11 mouse cellular contexts compared by ENCODE assay signal in the genomic region with DNA sequence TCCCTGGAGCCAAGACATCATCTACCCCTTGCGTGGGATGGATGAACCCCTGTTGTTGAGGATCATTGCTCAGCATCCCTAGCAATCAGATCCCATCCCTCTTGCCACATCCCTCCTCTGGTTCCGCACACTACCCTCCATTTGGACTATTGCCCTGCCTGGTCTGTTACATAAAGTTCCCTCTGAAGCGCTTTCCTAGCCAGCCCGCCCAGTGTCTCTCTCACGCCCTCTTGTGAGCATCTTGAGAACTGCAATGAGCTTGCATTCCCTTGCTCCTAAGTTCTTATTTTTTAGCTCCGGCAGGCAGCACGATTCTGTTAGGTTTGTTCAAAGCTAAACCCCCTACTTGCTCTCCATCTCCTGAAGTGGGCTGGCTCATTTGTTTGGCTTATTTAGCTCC. TPM values are rescaled to one million over a fixed set of nuclear protein-coding genes. Genes with fewer than 3 reads are reported as not detected.
DNase-seq lines count a peak whose midpoint lies in the region; ATAC-seq and TF ChIP-seq lines count a peak whose summit lies in the region.
"Had no signal": no experiment of that assay in that cellular context is flagged by ENCODE, and none has a peak within 500 bp of the region (broad histone marks: within the 10 kb centered on the region; RNA-seq: fewer than 3 reads in every experiment).

No protein-coding gene starts in this region.

- H3K9me3 ChIP-seq in forebrain, embryonic 11.5 days (ENCODE audit: control insufficient read depth, low read length) = no peaks in the 10 kb centered on the region
- H3K9me3 ChIP-seq in forebrain, embryonic 16.5 days (ENCODE audit: control insufficient read depth, low read length) = no peaks in the 10 kb centered on the region
- no peaks in the 10 kb centered on the region for H3K9me3 ChIP-seq in kidney, embryonic 15.5 days (replicated peaks)

- no peaks in the 10 kb centered on the region for H3K4me1 ChIP-seq in forebrain, embryonic 11.5 days (replicated peaks; ENCODE audit: control insufficient read depth, insufficient read depth, low read length)
- no peaks in the 10 kb centered on the region for H3K4me1 ChIP-seq in forebrain, embryonic 16.5 days (replicated peaks; ENCODE audit: control insufficient read depth, insufficient read depth, low read length)
- no peaks in the 10 kb centered on the region for H3K4me1 ChIP-seq in kidney, embryonic 15.5 days
- peaks cover 5% of the 10 kb centered on the region; the same call in 1 of the 2 replicates for H3K4me1 ChIP-seq in liver, adult 2 months (ENCODE audit: control insufficient read depth, insufficient read depth, low read length)

- no peak for ATAC-seq in forebrain, embryonic 11.5 days (replicated peaks; ENCODE audit: low FRiP score)
- no peak for ATAC-seq in forebrain, embryonic 16.5 days
- peak; percentile 59; the same call in 1 of the 2 replicates for ATAC-seq in kidney, embryonic 15.5 days (replicated peaks; ENCODE audit: low FRiP score)

- TF ChIP-seq CTCF in liver, adult 2 months (IDR thresholded peaks at IDR 0.05; ENCODE audit: low read depth, low read length) = peak; percentile 83

- no peak for TF ChIP-seq POLR2A in liver, adult 2 months (IDR thresholded peaks at IDR 0.05; ENCODE audit: extremely low read depth, insufficient read depth, low read length)

- WGBS in forebrain, embryonic 11.5 days = 29% methylated on average over 7 of the region's 7 CpGs
- WGBS in forebrain, embryonic 16.5 days = 22% methylated on average over 7 of the region's 7 CpGs
- 30% methylated on average over 7 of the region's 7 CpGs for WGBS in kidney, embryonic 15.5 days
- WGBS in liver, adult 2 months = 24% methylated on average over 7 of the region's 7 CpGs

- no peak overlapping the region for H3K9ac ChIP-seq in forebrain, embryonic 11.5 days (ENCODE audit: low read length)
- no peak overlapping the region for H3K9ac ChIP-seq in forebrain, embryonic 16.5 days (replicated peaks; ENCODE audit: low read depth, low read length)
- no peak overlapping the region for H3K9ac ChIP-seq in kidney, embryonic 15.5 days
- H3K9ac ChIP-seq in liver, adult 2 months (ENCODE audit: low read depth, low read length) = no peak overlapping the region

- H3K36me3 ChIP-seq in forebrain, embryonic 11.5 days (ENCODE audit: control insufficient read depth, insufficient read depth, low read length) = no peaks in the 10 kb centered on the region
- H3K36me3 ChIP-seq in forebrain, embryonic 16.5 days (ENCODE audit: control insufficient read depth, insufficient read depth) = no peaks in the 10 kb centered on the region
- H3K36me3 ChIP-seq in kidney, embryonic 15.5 days = no peaks in the 10 kb centered on the region
- H3K36me3 ChIP-seq in liver, adult 2 months (ENCODE audit: control insufficient read depth, insufficient read depth, low read length) = peaks cover 11% of the 10 kb centered on the region

- H3K79me2 ChIP-seq in liver, adult 2 months (ENCODE audit: control insufficient read depth, insufficient read depth, low read length) = no peaks in the 10 kb centered on the region

- no peak overlapping the region for H3K4me2 ChIP-seq in forebrain, embryonic 11.5 days (ENCODE audit: low read depth, low read length, severe bottlenecking)
- H3K4me2 ChIP-seq in forebrain, embryonic 16.5 days (ENCODE audit: low read length) = no peak overlapping the region
- no peak overlapping the region for H3K4me2 ChIP-seq in kidney, embryonic 15.5 days

- no peak overlapping the region for H3K27ac ChIP-seq in forebrain, embryonic 11.5 days (ENCODE audit: low read depth, low read length)
- no peak overlapping the region for H3K27ac ChIP-seq in forebrain, embryonic 16.5 days (ENCODE audit: low read length)
- H3K27ac ChIP-seq in kidney, embryonic 15.5 days = no peak overlapping the region
- no peak overlapping the region for H3K27ac ChIP-seq in liver, adult 2 months (replicated peaks; ENCODE audit: insufficient read depth, low read depth, low read length)

- peak; percentile 72 for DNase-seq in forebrain, embryonic 11.5 days (ENCODE audit: low spot score)
- peak; percentile 67 for DNase-seq in R1 (ENCODE audit: low read depth, low spot score)
- DNase-seq in cerebellum, postnatal 4 days (ENCODE audit: low spot score in 2 of 2) = peak; percentile 31 to 49
- DNase-seq in liver, adult 2 months (ENCODE audit: extremely low read depth, low read depth, low spot score) = peak; percentile 75
- DNase-seq in right cerebral cortex, postnatal 14 days = peak; percentile 55
- no peak for DNase-seq in spleen, adult 18-20 months

- no peak overlapping the region for H3K4me3 ChIP-seq in forebrain, embryonic 11.5 days (ENCODE audit: low read depth, low read length)
- H3K4me3 ChIP-seq in forebrain, embryonic 16.5 days (replicated peaks; ENCODE audit: low read length) = no peak overlapping the region
- H3K4me3 ChIP-seq in kidney, embryonic 15.5 days (replicated peaks) = no peak overlapping the region
- H3K4me3 ChIP-seq in liver, adult 2 months (ENCODE audit: insufficient read depth, low read depth, low read length) = no peak overlapping the region

- no peaks in the 10 kb centered on the region for H3K27me3 ChIP-seq in forebrain, embryonic 11.5 days (ENCODE audit: control insufficient read depth, insufficient read depth, low read length)
- no peaks in the 10 kb centered on the region for H3K27me3 ChIP-seq in forebrain, embryonic 16.5 days (replicated peaks; ENCODE audit: control insufficient read depth, insufficient read depth, low read length)
- H3K27me3 ChIP-seq in kidney, embryonic 15.5 days = peaks cover 3% of the 10 kb centered on the region; the same call in 1 of the 2 replicates
- H3K27me3 ChIP-seq in liver, adult 2 months (ENCODE audit: control insufficient read depth, insufficient read depth, low read length) = no peaks in the 10 kb centered on the region

RNA-seq across cellular contexts. Expression of a gene that starts 6.2 kb away (rescaled TPM):
- not detected in 2 replicates for polyA plus RNA-seq in forebrain, embryonic 11.5 days (2014; fragmentation: Nextera tagmentation; extraction: Ambion mirVana)
- not detected in 2 replicates for polyA plus RNA-seq in forebrain, embryonic 16.5 days (2015; fragmentation: Nextera tagmentation; extraction: Ambion mirVana)
- 0.64 and 1.0 TPM in 2 replicates for polyA plus RNA-seq in kidney, embryonic 15.5 days (2015; fragmentation: Nextera tagmentation; extraction: Ambion mirVana)
- total RNA-seq in liver, adult 2 months (2014; rRNA removed) = 104 and 109 TPM in 2 replicates
- polyA plus RNA-seq in liver, adult 2 months (2012; rRNA removed) = 86.9 and 127 TPM in 2 replicates
- total RNA-seq: neutrophil, adult 5-6 weeks had no signal
- polyA plus RNA-seq: C2C12; heart, embryonic 14.5 days had no signal

RNA-seq across cellular contexts. Expression of a gene that starts 10.2 kb away (rescaled TPM):
- polyA plus RNA-seq in forebrain, embryonic 11.5 days (2014; fragmentation: Nextera tagmentation; extraction: Ambion mirVana) = not detected in 2 replicates
- not detected in 2 replicates for polyA plus RNA-seq in forebrain, embryonic 16.5 days (2015; fragmentation: Nextera tagmentation; extraction: Ambion mirVana)
- 0.06 and 0.10 TPM in 2 replicates for polyA plus RNA-seq in kidney, embryonic 15.5 days (2015; fragmentation: Nextera tagmentation; extraction: Ambion mirVana)
- total RNA-seq in liver, adult 2 months (2014; rRNA removed) = 5.7 and 11.6 TPM in 2 replicates
- 1.3 and 2.0 TPM in 2 replicates for polyA plus RNA-seq in liver, adult 2 months (2012; rRNA removed)
- total RNA-seq: neutrophil, adult 5-6 weeks had no signal
- polyA plus RNA-seq: C2C12; heart, embryonic 14.5 days had no signal

RNA-seq across cellular contexts. Expression of a gene that starts 34.0 kb away (rescaled TPM):
- polyA plus RNA-seq in forebrain, embryonic 11.5 days (2014; fragmentation: Nextera tagmentation; extraction: Ambion mirVana) = not detected in 2 replicates
- not detected in 2 replicates for polyA plus RNA-seq in forebrain, embryonic 16.5 days (2015; fragmentation: Nextera tagmentation; extraction: Ambion mirVana)
- polyA plus RNA-seq in kidney, embryonic 15.5 days (2015; fragmentation: Nextera tagmentation; extraction: Ambion mirVana) = 3.5 and 4.6 TPM in 2 replicates
- under 0.01 and 0.27 TPM in 2 replicates for total RNA-seq in liver, adult 2 months (2014; rRNA removed)
- 0.11 and 0.17 TPM in 2 replicates for polyA plus RNA-seq in liver, adult 2 months (2012; rRNA removed)
- total RNA-seq: neutrophil, adult 5-6 weeks had no signal
- polyA plus RNA-seq: C2C12; heart, embryonic 14.5 days had no signal

RNA-seq across cellular contexts. Expression of a gene that starts 41.1 kb away (rescaled TPM):
- not detected in 2 replicates for polyA plus RNA-seq in forebrain, embryonic 11.5 days (2014; fragmentation: Nextera tagmentation; extraction: Ambion mirVana)
- not detected in 2 replicates for polyA plus RNA-seq in forebrain, embryonic 16.5 days (2015; fragmentation: Nextera tagmentation; extraction: Ambion mirVana)
- polyA plus RNA-seq in kidney, embryonic 15.5 days (2015; fragmentation: Nextera tagmentation; extraction: Ambion mirVana) = 26.0 and 29.4 TPM in 2 replicates
- total RNA-seq in liver, adult 2 months (2014; rRNA removed) = 2.3 and 8.3 TPM in 2 replicates
- 1.2 TPM in 2 replicates for polyA plus RNA-seq in liver, adult 2 months (2012; rRNA removed)
- total RNA-seq: neutrophil, adult 5-6 weeks had no signal
- polyA plus RNA-seq: C2C12; heart, embryonic 14.5 days had no signal

RNA-seq across cellular contexts. Expression of a gene that starts 54.0 kb away (rescaled TPM):
- polyA plus RNA-seq in forebrain, embryonic 11.5 days (2014; fragmentation: Nextera tagmentation; extraction: Ambion mirVana) = not detected in 2 replicates
- not detected in 2 replicates for polyA plus RNA-seq in forebrain, embryonic 16.5 days (2015; fragmentation: Nextera tagmentation; extraction: Ambion mirVana)
- polyA plus RNA-seq in kidney, embryonic 15.5 days (2015; fragmentation: Nextera tagmentation; extraction: Ambion mirVana) = 0.14 TPM in 1 of 2 replicates, not detected in the other
- 1.4 and 7.9 TPM in 2 replicates for total RNA-seq in liver, adult 2 months (2014; rRNA removed)
- not detected in 2 replicates for polyA plus RNA-seq in liver, adult 2 months (2012; rRNA removed)
- total RNA-seq: neutrophil, adult 5-6 weeks had no signal
- polyA plus RNA-seq: C2C12; heart, embryonic 14.5 days had no signal

Comparison
In these comparisons a context has a peak if more than half of its experiments do, and no peak if none do; other contexts are left out.
1. DNase-seq: peak in forebrain, embryonic 11.5 days (single experiment), R1 (single experiment), cerebellum, postnatal 4 days (2 of 2), liver, adult 2 months (single experiment) and right cerebral cortex, postnatal 14 days (single experiment); none in spleen, adult 18-20 months (0 of 2).
2. RNA of a gene that starts 6.2 kb away (polyA plus RNA-seq): 86.9 to 127 TPM in liver, adult 2 months; 0.64 to 1.0 TPM in kidney, embryonic 15.5 days, not detected in forebrain, embryonic 16.5 days and not detected in forebrain, embryonic 11.5 days; every median in the first group is over 10 times any median in the second.